Comparison of ENCODE assay signal across 24 mouse cellular contexts in genomic region chr2:128771048-128771447, GRCm38 (mm10). TPM values are rescaled to one million over a fixed set of nuclear protein-coding genes. Genes with fewer than 3 reads are reported as not detected.
DNase-seq lines count a peak whose midpoint lies in the region; ATAC-seq and TF ChIP-seq lines count a peak whose summit lies in the region.
"Had no signal": no experiment of that assay in that cellular context is flagged by ENCODE, and none has a peak within 500 bp of the region (broad histone marks: within the 10 kb centered on the region; RNA-seq: fewer than 3 reads in every experiment).

No protein-coding gene starts in this region.

- no peaks in the 10 kb centered on the region for H3K9me3 ChIP-seq in forebrain, embryonic 16.5 days (ENCODE audit: control insufficient read depth, low read length)
- H3K9me3 ChIP-seq: embryonic facial prominence, embryonic 15.5 days; hindbrain, embryonic 13.5 days; limb, embryonic 10.5 days had no signal

- no peak overlapping the region for H3ac ChIP-seq in myocyte (ENCODE audit: control insufficient read depth, insufficient read length)

- WGBS in forebrain, embryonic 16.5 days = 79% methylated on average over 4 of the region's 4 CpGs

- intact Hi-C loops in gastrocnemius, adult 2 months (cut with DNase I) = no loop called here

- H3K27me3 ChIP-seq in myocyte (ENCODE audit: control insufficient read depth, insufficient read depth, insufficient read length) = no peaks in the 10 kb centered on the region
- no peaks in the 10 kb centered on the region for H3K27me3 ChIP-seq in forebrain, embryonic 16.5 days (replicated peaks; ENCODE audit: control insufficient read depth, insufficient read depth, low read length)
- H3K27me3 ChIP-seq: embryonic facial prominence, embryonic 15.5 days; hindbrain, embryonic 13.5 days had no signal

- no peak for TF ChIP-seq POLR2A in myocyte (IDR thresholded peaks at IDR 0.05; ENCODE audit: insufficient read length, low read depth)

- no peak overlapping the region for H3K27ac ChIP-seq in gastrocnemius, adult 2 months
- no peak overlapping the region for H3K27ac ChIP-seq in forebrain, embryonic 16.5 days (ENCODE audit: low read length)
- H3K27ac ChIP-seq: embryonic facial prominence, embryonic 15.5 days; hindbrain, embryonic 13.5 days; limb, embryonic 10.5 days; stomach, postnatal 0 days had no signal

- no peaks in the 10 kb centered on the region for H3K79me2 ChIP-seq in myocyte (ENCODE audit: control insufficient read depth, insufficient read depth)

- no peaks in the 10 kb centered on the region for H3K36me3 ChIP-seq in myocyte (ENCODE audit: control insufficient read depth, insufficient read depth)
- H3K36me3 ChIP-seq in forebrain, embryonic 16.5 days (ENCODE audit: control insufficient read depth, insufficient read depth) = no peaks in the 10 kb centered on the region
- H3K36me3 ChIP-seq: hindbrain, embryonic 13.5 days had no signal

- H3K4me1 ChIP-seq in forebrain, embryonic 16.5 days (replicated peaks; ENCODE audit: control insufficient read depth, insufficient read depth, low read length) = no peaks in the 10 kb centered on the region
- H3K4me1 ChIP-seq: embryonic facial prominence, embryonic 15.5 days; hindbrain, embryonic 13.5 days; limb, embryonic 10.5 days had no signal

- peak overlapping the region; percentile 51 for H3K4me2 ChIP-seq in myocyte (ENCODE audit: low read depth)
- no peak overlapping the region for H3K4me2 ChIP-seq in forebrain, embryonic 16.5 days (ENCODE audit: low read length)
- H3K4me2 ChIP-seq: embryonic facial prominence, embryonic 15.5 days; hindbrain, embryonic 13.5 days had no signal

- no peak overlapping the region for H3K9ac ChIP-seq in forebrain, embryonic 16.5 days (replicated peaks; ENCODE audit: low read depth, low read length)
- H3K9ac ChIP-seq: embryonic facial prominence, embryonic 15.5 days; hindbrain, embryonic 13.5 days had no signal

- peak; percentile 82 for DNase-seq in layer of hippocampus, adult 9-11 months
- DNase-seq in layer of hippocampus, adult 8-10 months (ENCODE audit: low spot score in 2 of 2) = no peak
- peak; percentile 10 to 22 for DNase-seq in spleen, postnatal 36 days (ENCODE audit: low spot score in 2 of 2)
- no peak for DNase-seq in spleen, postnatal 4 days (ENCODE audit: low spot score in 2 of 2)
- DNase-seq in brain, adult 2 months (ENCODE audit: low read depth, low spot score) = peak; percentile 48
- DNase-seq in gastrocnemius, adult 2 months = no peak
- DNase-seq: adrenal gland, postnatal 14 days; cerebellum, adult 9-10 months; gastrocnemius, postnatal 25 days; heart, postnatal 36 days; kidney, adult 18-20 months; kidney, postnatal 10 days; midbrain, embryonic 14.5 days; right cerebral cortex, adult 18-20 months; right cerebral cortex, postnatal 4 days; thymus, adult 2 months had no signal

- TF ChIP-seq CTCF in gastrocnemius, adult 2 months (IDR thresholded peaks at IDR 0.05) = no peak

- no peak for ATAC-seq in forebrain, embryonic 16.5 days
- ATAC-seq: forebrain, embryonic 14.5 days; inflammation-experienced regulatory T-cells, adult 6 months had no signal

- no peak overlapping the region for H3K4me3 ChIP-seq in myocyte
- no peak overlapping the region for H3K4me3 ChIP-seq in gastrocnemius, adult 2 months
- no peak overlapping the region for H3K4me3 ChIP-seq in forebrain, embryonic 16.5 days (replicated peaks; ENCODE audit: low read length)
- H3K4me3 ChIP-seq: embryonic facial prominence, embryonic 15.5 days; hindbrain, embryonic 13.5 days; limb, embryonic 10.5 days had no signal

TF ChIP-seq in myocyte, 11 proteins besides CTCF, POLR2A, EP300 and RAD21:
- TF ChIP-seq USF1 (IDR thresholded peaks at IDR 0.05; ENCODE audit: low read depth) = no peak
- no peak for TF ChIP-seq TCF3 (IDR thresholded peaks at IDR 0.05; ENCODE audit: insufficient read length, low read depth)
- TF ChIP-seq MYOD1 (IDR thresholded peaks at IDR 0.05; ENCODE audit: control insufficient read depth in 1 of 3, insufficient read length in 2 of 3, low read depth in 2 of 3) = peak in 1 of 3 experiments; percentile 50
- no peak for TF ChIP-seq CEBPB (IDR thresholded peaks at IDR 0.05; ENCODE audit: insufficient read depth, poor library complexity, severe bottlenecking)
- no peak for TF ChIP-seq POLR2AphosphoS2 (IDR thresholded peaks at IDR 0.05; ENCODE audit: insufficient read length, low read depth)
- TF ChIP-seq E2F4 (IDR thresholded peaks at IDR 0.05; ENCODE audit: insufficient read depth) = no peak
- TF ChIP-seq MYOG (IDR thresholded peaks at IDR 0.05; ENCODE audit: control insufficient read depth in 1 of 3, insufficient read depth in 1 of 3, insufficient read length in 2 of 3, low read depth in 2 of 3) = peak in 1 of 3 experiments; percentile 38
- no peak for TF ChIP-seq MAX (IDR thresholded peaks at IDR 0.05; ENCODE audit: low read depth)
- TF ChIP-seq REST (IDR thresholded peaks at IDR 0.05; ENCODE audit: insufficient read depth, insufficient read length) = no peak

RNA-seq across cellular contexts. Expression of gene Tmem87b, which starts 46.9 kb away (rescaled TPM):
- total RNA-seq in layer of hippocampus, adult 8-10 months (2022) = 10 to 100 TPM; 35.7 to 40.6 (median 37.7) TPM
- 5.4 TPM for polyA plus RNA-seq in myocyte (2012; fragmentation: generic; extraction: Trizol)
- 10 to 100 TPM; 15.9 to 16.1 TPM for total RNA-seq in gastrocnemius, adult 2 months (2021)
- 45.3 and 45.5 TPM in 2 replicates for polyA plus RNA-seq in forebrain, embryonic 16.5 days (2015; fragmentation: Nextera tagmentation; extraction: Ambion mirVana)

Comparison
In these comparisons a context has a peak if more than half of its experiments do, and no peak if none do; other contexts are left out.
1. DNase-seq: peak in layer of hippocampus, adult 9-11 months (single experiment), spleen, postnatal 36 days (2 of 2) and brain, adult 2 months (single experiment); none in layer of hippocampus, adult 8-10 months (0 of 2), spleen, postnatal 4 days (0 of 2) and gastrocnemius, adult 2 months (single experiment).